Mouse (Mus musculus): Measurements from ENCODE around the gene Hist2h3c2.
"Not testable (repeated sequence)": the region's sequence is repeated elsewhere in the genome, so short reads cannot be mapped to it uniquely, and the experiment has no call there.

Gene Hist2h3c2

DNA sequence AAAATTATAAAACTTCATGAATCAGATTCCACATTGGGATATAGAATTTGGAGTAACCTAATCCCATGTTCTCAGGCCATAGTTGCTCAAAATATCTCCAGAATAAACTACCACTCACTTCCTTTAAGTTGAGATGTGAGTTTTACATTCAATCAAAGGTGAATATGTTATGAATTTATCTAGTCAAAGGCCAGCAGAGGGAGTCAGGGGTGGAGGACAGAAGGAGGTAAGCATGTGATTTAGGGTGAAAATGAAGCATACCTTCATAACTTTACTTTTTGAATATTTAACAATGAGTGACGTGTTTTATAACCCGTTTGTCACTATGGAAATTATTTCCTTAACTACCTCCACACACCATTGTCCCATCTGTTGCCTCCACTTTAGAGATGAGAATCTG, 4.0 kb downstream of the Hist2h3c2 start:
- DNase-seq: no peak

DNA sequence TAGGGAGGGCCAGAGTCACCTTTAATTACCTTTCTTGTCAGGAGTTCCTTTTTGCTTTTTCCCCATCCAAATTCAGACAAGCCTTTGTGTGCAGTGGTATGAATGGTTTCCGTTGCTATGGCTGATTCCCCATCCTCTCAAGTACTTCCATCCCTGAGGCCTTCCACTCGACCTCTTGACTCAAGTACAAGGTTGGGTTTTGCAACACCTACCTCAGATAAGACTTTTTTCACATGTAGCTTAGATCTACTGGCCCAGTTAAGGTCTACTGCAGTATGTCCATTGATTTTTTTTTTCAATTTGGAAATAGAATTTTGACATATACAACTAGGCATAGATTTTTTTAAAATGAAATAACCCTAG, 7.2 kb downstream of the Hist2h3c2 start:
- no peak for DNase-seq

DNA sequence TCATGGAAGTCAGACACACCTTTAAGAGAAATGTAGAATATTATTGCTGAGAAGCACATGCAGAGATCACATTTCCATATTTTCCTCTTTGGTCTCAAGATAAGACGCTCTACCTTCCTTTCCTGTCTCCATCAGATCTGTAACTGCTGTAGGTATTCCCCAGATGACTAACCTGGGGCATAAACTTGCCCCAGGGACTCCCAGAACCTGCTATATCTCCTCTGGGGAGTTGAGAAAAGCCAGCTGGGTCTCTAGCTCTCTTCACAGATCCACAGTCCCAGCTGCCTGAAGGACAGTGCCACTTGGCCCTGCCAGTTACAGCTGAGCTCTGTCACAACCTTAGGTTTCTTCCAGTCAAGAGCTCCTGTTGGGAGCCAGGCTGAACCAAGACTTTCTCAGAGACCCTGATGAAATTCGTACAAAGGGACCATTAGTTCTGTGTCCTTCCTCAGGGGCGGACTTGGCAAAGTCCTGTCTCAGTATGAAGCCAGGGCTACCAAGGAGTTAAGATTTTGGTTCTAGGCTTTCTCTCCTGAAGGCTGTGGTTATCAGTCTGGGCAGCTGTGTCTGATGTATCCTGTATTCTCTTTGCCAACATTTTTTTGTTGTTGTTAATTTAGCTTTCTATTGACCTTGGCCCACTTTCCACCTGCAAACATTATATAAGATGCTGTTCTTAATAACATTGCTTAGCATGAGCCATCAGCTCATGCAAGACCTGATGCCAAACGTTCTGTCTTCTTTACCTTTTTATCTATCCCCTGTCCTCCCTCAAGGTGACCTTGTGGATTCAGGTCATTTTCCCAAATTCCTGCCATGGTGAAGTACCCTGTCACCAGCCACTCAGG, 7.8 kb downstream of the Hist2h3c2 start:
- no peak for DNase-seq

DNA sequence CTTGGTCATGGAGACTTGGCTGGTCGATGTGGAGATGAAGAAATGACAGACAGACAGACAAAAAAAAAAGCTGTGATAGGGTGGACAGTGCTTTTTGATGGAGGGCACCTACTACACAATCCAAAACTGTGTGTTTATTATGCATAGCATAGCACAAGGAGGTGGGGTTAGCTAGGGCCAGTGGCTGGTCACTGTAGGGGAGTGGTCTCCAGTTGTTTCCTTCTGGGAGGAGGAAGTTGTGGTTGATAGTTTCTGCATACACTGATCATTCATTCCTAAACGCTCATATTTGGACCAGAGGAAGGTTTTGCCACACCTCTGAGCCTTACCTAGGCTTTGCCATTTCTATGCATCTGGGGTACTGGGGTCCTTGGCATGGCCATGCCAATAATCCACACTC, 8.5 kb downstream of the Hist2h3c2 start:
- DNase-seq: no peak

DNA sequence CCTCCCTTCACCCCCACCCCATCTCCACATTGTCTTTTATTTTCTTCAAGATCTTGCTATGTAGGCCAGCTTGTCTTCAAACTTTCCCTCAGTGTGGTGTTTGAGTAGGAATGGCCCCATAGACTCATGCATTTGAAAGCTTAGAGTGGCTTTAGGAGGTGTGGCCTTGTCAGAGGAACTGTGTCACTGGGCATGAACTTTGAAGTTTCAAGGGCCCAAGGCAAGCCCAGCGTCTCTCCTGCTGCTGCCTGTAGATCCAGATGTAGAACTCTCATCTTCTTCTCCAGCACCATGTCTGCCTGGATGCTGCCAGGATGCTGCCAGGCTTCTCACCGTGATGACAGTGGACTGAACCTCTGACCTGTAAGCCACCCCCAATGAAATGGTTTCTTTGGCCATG, 10.1 kb downstream of the Hist2h3c2 start:
- DNase-seq: no peak

DNA sequence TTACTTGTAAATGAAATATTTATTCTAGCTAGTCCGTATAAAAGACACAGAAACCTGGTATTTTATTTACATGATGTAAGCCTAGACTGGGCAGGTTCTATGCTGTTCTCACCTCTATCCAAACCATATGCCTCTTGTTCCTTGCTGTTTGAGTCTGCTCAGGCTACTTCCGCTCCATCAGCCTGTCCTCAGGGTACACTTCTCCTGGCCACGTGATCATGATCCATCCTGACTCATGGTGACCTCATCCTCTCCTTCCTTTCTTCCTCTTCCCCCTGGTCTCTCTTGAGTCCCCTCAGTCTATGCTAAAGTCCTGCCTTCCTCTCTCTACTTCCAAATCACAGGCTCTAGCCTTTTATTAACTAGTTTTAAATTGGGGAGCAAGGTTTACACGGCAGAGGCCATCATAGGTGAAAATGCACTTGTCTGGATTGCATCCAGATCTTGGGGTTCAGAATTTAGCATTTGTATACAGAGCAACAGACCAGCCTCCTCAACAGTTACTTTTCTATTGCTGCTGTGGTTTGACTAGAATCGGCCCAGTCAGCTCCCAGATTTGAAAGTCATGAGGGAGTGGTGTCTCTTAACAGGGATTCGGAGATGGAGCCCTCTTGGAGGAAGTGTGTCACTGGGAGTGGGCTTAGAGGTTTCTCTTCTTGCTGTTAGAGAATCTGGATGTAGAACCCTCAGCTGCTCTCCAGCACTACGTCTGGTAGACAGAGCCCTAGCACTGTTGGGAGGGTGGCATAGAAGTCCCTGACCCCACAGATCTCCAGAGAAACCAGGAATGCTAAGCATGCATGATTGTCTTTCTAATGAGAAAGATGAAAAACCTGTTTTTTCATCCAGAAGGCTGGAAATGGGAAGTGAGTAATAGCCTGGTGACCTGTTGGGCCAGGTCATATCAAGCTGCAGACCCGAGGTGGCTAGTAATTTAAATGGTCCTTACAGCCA, 12.0 kb downstream of the Hist2h3c2 start:
- DNase-seq: no peak

DNA sequence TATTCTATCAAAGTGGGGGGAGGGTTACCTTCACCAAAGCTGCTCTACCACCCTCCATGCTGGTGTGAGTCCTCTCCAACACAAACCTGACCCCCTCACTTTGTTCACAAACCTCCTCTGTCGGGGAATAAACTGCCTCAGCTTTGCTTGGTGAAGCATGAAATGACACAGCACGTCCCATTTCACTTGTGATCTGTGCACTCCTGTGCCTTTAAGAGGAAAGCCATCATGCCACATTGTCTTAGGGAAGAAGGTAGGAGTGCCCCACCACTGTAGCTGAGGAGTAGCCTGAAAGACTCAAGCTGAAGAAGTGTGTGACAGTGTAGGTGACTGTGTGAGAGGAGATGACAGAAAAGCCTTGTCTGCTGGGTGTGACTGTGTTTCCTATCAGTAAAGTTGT, 13.5 kb downstream of the Hist2h3c2 start:
- no peak for DNase-seq

DNA sequence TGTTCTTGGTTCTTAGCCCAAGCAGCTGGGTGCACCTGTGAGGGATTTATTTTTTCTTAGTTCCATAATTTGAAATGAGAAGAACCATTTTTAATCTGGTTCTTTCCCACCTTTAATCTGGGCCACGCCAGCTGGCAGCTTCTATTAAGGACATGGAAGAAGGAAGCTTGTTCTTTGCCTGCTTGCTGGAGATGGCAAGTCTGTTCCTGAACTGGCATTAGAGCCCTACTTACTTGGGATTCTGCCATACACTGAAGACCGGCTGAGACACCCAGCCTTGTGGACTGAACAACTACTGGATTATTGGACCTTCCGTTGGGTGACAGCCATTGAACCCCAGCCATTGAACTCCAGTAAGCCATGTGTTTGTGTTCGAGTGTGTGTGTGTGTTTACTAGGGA, 16.2 kb downstream of the Hist2h3c2 start:
- DNase-seq: no peak

DNA sequence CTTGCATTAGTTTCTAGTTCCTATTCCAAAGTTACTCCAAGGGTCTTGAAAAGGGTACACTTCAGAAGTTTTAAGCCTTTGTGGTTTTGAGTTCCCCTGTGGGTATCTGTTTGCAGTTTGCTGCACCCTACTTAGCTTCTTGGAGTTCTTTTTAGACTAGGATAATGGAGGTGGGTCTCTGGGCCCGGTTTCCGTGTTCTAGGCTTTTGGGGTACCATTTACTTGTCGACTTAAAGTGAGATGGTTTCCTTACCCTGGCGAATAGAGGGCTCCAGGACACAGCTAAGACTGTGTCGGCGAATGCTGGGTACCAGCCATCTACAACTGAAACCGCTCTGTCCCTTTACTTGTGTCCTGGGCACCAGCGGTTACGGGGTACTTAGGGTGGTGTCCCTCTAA, 17.3 kb downstream of the Hist2h3c2 start:
- no peak for DNase-seq

DNA sequence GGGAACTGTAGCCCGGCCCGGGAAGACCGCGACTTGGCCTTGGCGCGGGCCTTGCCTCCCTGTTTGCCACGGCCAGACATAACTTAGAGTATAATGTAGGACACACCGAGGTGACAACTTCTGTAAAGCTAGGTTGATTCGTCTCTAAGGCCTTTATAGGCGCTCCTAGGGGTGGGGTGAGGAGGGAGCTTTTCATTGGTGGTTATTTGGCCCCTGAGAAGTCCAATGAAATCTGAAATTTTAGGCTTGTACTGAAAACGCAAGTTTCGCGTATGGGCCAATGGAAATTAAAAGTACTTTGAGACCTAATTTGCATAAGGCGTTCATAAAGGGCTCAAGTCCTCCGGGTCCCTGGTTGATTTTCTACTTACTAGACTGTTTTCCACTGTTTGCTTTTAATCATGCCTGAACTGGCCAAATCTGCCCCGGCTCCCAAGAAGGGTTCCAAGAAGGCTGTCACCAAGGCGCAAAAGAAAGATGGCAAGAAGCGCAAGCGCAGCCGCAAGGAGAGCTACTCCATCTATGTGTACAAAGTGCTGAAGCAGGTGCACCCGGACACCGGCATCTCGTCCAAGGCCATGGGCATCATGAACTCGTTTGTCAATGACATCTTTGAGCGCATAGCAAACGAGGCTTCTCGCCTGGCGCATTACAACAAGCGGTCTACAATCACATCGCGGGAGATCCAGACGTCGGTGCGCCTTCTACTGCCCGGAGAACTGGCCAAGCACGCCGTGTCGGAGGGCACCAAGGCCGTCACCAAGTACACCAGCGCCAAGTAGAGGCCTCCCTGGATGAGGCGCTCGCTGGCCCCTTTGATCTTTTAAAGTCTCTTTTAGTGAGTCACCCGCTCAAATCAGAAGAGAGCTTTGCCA, 17.9 kb downstream of the Hist2h3c2 start, which contains the start of the genes Hist2h2ac and Hist2h2be:
Gene Hist2h2ac, minus strand, starts transcription at position 116 of the 875 bp plus-strand sequence.
Gene Hist2h2be, plus strand, starts transcription at position 355 of the 875 bp plus-strand sequence.
- DNase-seq: peak; percentile 92

DNA sequence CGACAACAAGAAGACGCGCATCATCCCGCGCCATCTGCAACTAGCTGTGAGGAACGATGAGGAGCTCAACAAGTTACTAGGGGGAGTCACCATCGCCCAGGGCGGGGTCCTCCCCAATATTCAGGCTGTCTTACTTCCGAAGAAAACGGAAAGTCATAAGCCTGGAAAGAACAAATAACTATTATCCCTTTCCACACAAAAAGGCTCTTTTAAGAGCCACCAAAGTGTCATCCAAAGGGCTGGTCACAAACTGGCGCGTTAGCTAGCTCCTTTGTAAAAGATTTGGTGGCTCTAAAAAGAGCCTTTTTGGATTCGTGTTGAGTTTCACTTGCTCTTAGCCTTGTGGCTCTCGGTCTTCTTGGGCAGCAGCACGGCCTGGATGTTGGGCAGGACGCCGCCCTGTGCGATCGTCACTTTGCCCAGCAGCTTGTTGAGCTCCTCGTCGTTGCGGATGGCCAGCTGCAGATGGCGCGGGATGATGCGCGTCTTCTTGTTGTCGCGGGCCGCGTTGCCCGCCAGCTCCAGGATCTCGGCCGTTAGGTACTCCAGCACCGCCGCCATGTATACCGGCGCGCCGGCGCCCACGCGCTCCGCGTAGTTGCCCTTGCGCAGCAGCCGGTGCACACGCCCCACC, 18.7 kb downstream of the Hist2h3c2 start:
- DNase-seq: not testable (repeated sequence)

DNA sequence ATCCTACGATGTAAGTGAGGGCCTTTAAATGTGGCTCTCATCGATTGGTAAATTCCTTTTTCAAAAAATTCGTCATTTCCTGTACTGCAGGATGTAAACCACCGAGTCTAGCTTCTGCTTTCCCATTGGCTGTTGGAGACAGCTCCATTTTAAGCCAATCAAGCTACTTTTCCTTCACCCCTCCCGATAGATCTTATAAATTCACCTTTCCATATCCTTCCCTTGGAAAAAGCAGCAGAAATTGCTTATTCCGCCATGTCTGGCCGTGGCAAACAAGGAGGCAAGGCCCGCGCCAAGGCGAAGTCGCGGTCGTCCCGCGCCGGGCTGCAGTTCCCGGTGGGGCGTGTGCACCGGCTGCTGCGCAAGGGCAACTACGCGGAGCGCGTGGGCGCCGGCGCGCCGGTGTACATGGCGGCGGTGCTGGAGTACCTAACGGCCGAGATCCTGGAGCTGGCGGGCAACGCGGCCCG, 19.2 kb downstream of the Hist2h3c2 start, which contains the start of the genes Bola1 and Hist2h2ab:
Gene Bola1, minus strand, starts transcription at position 49 of the 470 bp plus-strand sequence.
Gene Hist2h2ab, plus strand, starts transcription at position 205 of the 470 bp plus-strand sequence.
- peak; percentile 83 for DNase-seq

DNA sequence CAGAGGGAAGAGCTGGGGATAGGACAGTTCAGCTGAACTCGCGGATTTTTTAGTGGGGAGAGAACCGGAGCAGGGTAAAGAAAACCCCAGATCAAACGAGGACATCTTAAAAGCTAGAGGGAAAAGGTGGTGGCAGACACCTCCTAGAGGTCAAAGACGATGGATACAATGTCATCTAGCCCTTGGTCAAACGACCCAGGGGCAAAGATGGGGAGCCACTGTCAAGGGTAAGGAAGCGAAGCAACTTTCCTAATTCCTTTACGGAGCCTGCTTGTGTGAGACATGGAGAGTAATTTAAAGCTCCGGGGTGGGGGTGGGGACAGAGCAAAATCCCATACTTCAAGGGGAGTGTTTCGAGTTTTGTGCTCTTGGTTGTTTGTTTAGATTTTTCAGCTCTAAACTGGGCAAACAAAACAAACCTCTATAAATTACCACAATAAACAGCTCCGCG, 19.7 kb downstream of the Hist2h3c2 start:
- DNase-seq: peak; percentile 40

DNA sequence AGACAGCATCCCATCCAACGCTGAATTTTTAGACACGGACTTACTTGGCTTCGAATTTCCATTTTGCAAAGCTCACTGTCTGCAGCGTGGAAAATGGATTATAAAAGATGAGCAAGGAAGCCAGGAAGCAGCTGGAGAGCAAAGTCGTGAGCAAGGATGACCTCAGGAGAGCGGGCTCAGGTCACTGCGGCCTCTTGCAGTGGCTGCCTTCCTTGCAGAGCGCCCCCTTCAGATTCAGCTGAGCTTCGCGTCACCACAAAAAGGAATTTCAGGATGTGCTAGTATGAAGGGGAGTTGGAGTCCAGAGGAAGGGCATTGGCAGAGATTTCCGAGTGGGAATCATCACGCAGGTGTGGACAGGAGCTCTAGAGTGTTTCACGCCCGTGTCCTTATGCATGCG, 29.7 kb downstream of the Hist2h3c2 start:
- no peak for DNase-seq

DNA sequence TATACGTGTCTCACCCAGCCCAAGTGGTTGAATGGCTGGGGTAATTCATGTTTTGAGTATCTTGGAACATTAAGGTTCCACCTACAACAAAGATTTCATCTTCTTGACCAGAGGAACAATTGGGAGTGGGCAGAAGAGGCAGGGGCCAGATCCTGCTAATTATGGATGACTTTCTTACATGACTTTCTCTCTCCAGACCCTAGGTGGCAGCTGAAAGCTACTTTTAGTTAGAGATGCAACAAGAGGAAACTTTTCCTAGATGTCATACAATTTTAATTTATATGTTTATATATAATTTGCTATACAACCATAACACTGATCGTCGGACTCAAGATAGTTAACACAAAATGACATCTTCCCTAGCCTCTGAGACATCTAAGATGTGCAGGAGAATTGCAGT, 31.1 kb downstream of the Hist2h3c2 start:
- DNase-seq: no peak

DNA sequence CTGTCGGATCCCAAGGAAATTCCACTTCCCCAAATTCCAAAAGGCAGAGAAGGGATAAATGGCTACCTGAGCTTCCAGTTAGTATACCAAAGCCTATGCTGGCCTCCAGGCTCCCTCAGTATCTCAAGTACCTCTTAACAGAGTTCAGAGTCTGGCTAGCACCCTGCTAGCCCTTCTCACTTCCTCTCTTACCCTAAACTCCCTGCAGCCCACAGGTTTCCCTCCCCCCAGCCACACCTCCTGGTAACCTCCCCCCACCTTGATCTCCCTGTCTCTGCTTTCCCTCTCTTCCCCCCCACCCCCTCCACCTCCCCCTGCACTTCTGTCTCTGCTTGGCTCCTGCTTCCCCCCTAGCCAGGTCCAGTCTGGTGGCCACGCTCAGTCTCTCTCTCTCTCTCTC, 39.2 kb downstream of the Hist2h3c2 start:
- no peak for DNase-seq

DNA sequence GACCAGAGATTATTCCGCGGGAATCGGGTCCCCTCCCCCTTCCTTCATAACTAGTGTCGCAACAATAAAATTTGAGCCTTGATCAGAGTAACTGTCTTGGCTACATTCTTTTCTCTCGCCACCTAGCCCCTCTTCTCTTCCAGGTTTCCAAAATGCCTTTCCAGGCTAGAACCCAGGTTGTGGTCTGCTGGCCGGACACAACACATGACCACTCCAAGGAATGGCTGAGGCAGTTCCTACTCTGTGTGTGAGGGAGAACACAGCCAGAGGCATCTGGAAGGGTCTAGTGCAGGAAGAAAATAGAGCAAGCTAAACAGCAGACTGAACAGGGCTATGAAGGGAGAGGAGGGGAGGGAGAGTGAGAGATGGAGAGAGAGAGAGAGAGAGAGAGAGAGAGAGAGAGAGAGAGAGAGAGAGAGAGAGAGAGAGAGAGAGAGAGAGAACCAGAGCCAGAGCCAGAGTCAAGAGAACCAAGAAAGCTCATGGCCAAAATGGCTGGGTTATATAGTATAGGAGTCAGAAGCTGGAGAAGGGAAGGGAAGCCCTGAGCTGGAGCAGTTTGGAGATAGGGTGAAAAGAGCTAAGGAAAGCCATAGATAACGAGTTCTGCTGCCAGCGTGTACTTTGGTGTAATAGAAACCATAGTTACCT, 40.2 kb downstream of the Hist2h3c2 start:
- DNase-seq: not testable (repeated sequence)

DNA sequence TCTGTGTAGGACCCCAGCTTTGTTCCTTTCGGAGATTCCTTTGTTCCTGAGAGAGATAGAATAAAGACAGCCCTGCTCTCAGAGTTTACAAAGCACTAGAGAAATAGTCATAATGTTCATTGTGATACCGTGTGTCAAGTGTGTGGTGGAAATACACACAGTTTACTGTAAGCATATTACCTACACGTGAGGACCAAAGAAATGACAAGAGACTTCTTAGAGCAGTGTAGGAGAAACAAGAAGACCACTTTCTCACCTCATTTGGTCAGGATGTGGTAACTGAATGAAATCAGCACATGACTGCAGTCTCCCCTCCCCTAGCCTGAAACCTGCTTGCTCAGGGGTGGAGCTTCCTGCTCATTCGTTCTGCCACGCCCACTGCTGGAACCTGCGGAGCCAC, 40.7 kb downstream of the Hist2h3c2 start:
- DNase-seq: no peak

DNA sequence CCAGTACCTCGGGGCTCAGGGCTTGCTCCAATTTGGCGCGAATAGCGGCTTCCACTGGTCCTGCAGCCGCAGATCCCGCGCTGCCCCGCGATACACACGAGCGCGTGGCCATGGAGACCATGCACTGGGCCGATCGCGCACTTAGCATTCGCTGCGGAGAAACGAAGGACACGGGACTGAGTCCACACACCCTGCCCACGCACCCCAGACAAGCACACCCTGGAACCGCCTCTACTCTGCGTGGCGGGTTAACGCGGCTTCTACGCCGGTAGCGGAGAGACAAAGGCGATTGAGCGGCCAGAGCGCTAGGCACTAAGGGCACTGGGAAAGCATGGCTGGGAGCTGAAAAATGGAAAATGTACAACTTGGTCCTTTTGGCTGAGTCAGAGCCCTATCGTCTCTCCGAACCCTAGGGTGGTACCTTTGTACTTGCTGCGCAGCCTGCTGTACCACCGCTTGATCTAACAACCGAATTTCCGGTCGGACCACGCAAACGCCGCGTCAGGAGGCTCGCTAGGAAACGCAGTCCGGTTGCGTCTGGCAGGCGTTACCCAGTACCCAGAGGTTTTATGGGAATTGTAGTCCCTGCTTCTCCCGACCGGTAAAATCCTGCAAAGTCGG, 41.7 kb downstream of the Hist2h3c2 start:
- DNase-seq: peak; percentile 92

DNA sequence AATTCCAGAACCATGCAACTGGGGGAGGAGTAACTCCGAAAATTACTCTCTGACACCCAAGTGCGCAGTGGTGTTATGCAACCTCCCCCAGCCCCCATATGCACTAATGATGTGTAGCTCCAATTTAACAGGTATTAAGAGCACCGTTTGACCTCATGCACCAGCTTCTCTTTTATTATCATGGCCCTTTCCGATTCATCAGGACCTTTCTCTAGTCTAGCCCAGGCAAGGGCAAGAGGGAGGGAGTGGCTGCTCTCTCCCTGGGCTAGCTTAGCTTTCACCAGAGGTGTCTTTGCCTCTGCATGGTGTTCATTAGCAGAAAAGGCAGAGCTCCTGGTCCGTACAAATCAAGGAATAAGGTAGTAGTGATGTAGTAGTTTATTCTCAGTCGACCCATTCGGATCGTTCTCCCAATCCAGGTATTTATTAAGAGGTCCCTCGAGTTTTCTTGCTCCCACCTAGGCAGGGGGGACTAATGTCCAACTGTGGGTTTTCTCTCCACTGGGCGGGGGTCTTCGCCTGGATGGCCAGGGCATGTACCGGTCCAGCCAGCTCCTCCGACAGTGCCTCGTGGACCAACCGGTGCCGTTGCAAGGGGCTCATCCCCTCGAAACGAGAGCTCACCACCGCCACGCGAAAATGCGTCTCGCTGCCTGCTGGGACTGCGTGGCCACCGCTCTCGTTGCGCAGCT, 42.3 kb downstream of the Hist2h3c2 start:
- DNase-seq: no peak

Data from kidney, postnatal 14 days (tissue).